Mouse (Mus musculus): Measurements from ENCODE around the gene Flot2.

DNA sequence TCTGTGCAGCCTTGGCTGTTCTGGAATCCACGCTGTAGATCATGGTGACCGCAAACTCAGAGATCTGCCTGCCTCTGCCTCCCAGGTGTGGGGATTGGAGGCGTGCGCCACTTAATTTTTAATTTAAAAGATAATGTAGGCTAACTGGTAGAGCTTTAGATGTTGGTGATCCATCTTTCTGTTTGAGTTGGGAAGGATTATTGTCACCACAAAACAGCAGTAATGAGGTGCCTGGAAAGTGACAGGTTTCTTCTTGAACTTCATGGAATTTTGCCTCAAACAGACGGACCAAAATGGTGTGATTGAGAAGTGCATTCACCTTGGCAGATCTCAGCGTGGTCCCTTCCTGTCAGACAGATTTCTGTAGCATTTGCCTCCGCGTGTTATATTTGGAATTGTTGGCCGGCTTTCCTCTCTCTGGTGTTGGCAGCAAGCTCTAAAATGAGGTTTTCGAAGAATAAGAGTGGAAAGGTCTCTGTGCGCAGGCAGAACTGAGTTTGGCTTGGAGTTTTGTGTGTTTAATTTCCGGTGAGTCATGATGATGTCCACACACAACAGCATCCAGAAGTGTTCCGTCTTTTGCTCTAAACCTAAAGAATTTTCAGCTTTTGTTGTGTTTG lies 48.5 kb upstream of the Flot2 start:
- no peak for TF ChIP-seq TAL1 (IDR thresholded peaks at IDR 0.05; ENCODE audit: low read length)
- TF ChIP-seq GATA1 (IDR thresholded peaks at IDR 0.05; ENCODE audit: low read length): no peak

All from erythroblast, embryonic 14.5 days (primary cell).